Mouse (Mus musculus): ENCODE data around the gene Eml6.
A peak's percentile ranks its signal among the peaks of the same experiment; 100 is the strongest.

Eml6 gene

DNA sequence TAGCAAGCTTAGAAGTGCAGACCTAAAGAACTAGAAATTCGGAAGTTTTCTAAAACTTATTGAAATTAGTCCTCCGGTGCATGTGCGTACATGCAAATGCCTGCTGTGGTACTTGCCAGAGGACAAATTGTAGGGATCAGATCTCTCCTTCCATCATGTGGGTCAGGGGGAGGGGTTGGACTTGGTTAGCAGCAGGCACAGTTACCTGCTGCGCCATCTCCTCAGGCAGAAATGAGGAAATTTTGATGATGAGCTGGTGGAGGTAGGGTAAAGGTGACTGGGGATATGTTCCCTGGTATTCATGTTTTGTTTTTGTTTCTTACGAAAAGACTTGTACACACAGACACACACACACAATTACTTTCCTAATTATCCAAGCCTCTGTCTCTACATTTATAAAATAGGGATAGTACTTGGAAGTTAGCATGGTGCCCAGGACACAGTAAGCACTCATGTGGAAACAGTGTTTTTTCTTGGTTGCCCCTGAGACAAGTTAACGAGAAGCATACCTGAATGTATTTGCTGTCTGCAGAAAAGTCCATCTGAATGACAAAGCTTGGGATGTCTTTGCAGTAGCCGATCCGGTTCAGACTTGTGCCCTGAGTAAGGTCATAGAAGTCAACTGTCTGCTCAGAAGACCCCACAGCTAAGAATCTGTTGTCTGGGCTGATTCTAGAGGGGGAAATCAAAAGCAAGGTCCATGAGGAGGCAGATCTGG lies 276.9 kb downstream of the Eml6 start:
- DNase-seq (ENCODE audit: low spot score): no peak

DNA sequence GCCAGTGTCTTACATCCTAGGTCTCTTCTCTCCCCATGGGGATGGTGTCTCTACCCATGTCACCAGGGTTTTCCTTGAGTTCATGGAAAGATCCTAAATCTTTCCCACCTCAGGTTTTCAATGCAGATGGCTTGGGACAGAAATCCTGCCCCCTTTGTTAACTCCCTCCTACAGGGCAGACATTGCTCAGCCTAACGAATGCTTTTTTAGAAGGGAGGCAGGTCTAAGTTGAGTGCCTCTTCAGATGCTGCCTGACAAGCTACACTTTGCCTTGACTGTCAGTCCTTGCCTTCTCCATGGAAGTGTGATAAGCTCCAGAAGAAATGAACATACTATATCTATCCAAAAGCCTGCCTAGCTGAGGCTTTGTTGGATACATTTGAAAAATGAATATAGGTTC lies 278.0 kb downstream of the Eml6 start:
- DNase-seq (ENCODE audit: low spot score): no peak

DNA sequence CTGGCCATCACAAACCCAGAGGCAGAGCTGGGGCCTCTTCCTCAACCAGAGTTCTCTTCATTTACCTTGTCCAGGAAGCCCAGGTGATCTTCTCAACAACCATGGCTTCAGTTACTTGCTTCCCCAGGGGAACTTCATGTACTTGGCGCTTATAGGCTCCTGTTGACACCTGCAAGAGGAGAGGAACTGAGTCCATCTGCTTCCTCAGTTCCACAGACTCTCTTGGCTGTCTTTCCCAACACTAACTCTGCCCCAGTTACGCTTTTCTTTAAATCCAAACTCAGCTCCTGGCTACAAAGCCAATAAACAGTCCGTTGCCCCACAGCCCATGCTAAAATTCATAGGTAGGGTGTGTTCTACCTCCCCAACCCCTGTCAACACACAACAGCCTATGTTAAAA lies 278.5 kb downstream of the Eml6 start:
- DNase-seq (ENCODE audit: low spot score): no peak

DNA sequence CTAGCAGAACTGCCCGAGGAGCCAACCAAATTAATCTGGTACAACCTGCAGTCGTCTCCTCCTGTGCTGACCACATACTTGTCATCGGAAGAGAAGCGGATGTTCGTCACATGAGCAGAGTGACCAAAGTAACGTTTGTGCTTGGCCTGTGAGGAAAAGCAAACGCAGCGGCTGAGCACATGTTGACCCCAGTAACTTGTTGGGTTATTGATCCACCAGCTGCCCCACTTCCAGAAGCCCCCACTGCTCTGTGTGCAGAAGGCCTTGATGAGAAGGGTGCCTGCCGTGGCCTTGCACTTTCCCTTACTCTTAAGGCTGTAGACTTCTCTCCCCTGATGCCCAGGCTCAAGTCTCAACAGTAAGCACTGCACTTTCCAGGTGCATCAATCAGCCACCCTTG lies 279.6 kb downstream of the Eml6 start:
- no peak for DNase-seq (ENCODE audit: low spot score)

DNA sequence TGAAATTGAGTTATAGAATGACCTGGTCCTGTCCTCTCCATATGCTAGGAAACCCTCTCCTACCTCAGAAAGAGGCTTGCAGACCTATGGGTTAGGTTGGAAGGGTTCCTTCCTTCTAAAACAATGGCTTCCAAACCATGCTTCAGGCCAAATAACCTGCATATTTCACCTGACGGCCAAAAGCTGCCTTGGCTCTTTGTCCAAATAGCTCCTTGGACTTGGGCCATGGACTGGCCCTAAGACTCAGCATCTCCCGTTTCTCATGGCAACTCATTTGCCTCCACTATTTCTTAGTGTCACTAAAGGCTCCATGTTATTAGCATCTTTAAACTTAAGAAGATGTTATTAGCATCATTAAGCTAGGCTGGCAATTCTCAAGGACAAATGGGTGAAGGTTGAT lies 280.3 kb downstream of the Eml6 start:
- no peak for DNase-seq (ENCODE audit: low spot score)

DNA sequence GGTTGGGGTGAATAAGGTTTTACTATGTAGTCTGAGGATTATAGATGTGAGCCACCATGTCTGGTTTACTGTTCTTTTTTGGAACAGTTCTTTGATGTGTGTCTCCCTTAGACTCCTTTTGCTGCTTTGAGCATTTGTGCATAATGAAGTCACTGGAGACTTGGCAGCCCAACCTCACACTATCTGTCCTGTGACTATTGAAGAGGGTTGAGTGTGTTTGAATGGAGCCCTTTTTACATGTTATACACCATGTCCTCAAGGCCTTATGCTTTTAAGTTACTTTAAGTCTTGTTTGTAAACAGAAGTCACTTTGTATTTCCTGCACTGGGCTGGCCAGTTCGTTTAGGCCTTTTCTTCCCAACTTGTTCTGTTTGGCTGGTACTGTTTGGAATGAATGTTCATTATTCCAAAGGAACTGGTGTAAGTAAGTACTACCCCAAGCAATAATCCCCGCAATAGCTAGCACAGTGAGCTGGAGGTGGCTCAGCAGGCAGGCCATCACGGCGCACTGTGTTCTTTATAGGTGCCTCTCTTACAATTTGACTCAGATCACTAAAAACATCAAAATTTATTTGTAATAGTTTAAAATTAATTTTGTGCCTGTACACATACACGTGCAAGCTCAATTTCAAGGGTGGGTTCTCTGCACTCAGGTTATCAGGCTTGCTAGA lies 280.9 kb downstream of the Eml6 start:
- DNase-seq (ENCODE audit: low spot score): no peak

DNA sequence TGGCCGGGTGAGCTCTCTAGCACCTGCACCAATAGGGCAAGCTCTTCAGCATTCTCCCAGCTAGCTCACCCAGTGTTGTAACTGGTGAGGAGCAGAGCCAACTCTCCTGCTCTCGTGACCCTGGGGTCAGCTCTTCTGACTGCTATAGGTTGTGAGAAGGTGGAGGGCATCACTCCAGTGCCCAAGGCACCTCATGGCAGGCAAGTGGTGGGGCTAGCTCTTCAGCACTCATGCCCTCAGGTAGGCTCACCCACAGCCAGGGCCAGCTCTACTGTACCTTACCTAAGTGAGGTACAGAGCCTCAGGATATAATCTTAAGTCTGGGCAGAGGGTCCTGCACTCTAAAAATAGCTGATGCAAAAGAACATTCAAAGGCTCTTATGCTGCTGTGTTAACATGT lies 286.1 kb downstream of the Eml6 start:
- DNase-seq (ENCODE audit: low spot score): no peak

DNA sequence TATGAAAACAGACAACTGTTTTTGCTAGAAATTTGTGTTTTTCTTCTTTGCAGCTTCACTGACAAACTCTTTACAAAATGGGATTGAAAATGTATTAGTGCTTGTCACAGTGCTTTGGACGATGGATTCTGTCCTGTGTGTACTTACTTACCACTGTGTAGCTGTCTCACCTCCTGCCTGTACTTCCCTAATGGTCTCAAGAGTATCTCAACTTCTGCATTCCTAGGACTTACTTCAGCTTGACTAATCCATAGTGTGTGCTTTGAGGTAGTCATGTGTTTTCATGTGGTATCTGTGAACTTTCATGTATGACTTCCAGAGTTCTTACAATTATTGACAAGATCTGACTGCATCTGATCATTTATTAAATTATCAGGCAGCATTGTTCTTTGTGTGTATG lies 297.9 kb downstream of the Eml6 start:
- no peak for DNase-seq (ENCODE audit: low spot score)

DNA sequence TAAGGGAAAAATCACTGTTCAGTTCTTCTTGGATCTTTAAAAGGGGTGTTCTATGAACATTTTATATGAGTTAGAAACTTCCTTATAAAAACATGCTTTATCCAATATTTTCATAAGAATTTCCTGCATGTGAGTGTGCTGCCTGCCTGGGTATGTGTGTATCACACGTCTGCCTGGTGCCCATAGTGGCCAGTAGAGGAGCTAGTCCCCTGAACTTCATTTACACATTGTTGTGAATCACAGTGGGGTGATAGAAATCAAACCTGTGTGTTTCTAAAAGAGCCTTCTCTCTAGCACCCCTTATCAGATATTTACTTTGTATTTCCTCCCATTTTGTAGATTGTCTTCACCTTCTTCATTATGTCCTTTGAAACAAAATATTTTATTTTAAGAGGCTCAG lies 300.2 kb downstream of the Eml6 start:
- DNase-seq (ENCODE audit: low spot score): no peak

DNA sequence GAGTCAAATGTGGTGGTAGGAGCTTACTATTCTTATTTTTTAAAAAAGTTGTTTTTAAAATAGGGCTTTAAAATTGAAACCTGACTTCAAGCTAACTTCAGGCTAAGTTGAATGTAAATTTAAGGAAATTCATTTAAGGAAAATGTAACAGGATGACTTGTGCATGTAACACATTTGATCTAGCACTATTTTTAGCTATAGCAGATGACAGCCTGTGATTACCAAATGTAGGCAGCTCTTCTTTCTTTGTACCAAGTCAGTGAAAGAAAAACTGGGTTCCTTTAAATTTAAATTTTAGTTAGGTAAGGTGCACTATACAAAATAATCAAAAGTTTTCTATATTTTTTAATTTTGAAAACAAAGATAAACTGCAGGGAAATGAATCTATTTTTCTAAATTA lies 300.7 kb downstream of the Eml6 start:
- DNase-seq (ENCODE audit: low spot score): no peak

DNA sequence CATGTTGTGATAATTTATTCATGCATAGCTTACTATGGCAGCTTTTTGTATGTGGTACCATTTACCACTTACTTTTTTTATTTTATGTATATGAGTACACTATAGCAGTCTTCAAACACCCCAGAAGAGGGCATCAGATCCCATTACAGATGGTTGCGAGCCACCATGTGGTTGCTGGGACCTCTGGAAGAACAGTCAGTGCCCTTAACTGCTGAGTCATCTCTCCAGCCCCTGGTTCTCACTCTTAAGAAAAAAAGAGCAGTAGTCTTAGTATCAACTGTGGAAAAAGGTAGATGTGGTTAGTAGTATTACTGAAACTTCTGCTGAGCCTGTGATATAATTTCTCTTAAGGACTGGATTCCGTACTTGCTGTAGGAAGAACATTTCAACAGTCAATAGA lies 301.6 kb downstream of the Eml6 start:
- no peak for DNase-seq (ENCODE audit: low spot score)

DNA sequence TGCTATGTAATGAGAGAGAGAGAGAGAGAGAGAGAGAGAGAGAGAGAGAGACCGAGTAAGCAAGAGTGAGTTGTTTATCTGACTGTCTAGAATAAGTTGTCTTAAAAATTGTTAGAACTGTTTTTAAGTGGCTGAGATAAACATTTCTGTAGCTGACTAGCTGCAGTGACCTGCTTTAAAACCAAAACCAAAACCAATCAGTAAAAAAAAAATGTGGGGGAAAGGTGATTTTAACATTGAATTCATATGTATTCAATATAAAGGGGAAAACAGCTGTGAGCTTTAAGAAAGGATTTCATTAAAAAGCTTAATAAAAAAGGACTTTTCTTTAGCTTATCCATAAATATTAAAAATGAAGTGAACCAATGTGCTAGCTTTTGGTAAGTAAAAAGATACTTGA lies 306.2 kb downstream of the Eml6 start:
- no peak for DNase-seq (ENCODE audit: low spot score)

DNA sequence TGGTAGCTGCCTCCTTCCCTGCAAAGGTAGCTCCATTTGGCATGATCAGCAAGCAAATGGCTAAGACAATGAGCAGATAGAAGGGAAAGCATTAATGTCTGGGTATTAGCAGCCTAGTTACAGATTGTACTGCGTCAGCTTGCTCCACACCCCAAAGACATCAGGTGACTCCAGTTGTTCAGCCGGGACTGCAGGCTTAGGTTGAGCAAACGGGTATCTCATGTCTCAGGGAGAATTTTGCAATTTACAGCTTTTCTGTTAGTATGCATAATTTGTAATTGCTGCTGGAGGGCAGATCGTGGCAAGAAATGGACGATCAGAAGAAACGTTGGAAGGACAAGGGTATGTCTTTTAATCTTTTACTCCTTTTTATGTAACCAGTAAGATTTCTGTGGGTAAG lies 307.3 kb downstream of the Eml6 start:
- DNase-seq (ENCODE audit: low spot score): no peak

DNA sequence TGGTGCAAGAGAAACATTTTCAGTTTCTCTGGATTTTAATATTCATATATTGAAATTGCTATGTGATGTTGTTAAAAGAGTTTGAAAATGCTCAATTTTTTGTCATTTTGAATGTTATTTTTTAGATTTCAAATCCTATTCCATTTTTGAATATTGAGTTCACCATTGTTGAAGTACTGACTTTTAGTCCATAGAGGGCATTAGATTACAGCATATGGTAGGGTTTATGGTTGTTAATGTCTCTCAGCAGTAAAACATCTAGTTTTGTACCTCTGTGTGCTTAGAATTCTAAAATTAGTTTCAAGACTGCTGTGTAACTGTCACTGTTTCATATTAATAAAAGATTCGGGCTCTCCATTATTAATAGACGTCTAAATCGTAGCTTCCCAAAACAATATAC lies 310.3 kb downstream of the Eml6 start:
- DNase-seq (ENCODE audit: low spot score): no peak

DNA sequence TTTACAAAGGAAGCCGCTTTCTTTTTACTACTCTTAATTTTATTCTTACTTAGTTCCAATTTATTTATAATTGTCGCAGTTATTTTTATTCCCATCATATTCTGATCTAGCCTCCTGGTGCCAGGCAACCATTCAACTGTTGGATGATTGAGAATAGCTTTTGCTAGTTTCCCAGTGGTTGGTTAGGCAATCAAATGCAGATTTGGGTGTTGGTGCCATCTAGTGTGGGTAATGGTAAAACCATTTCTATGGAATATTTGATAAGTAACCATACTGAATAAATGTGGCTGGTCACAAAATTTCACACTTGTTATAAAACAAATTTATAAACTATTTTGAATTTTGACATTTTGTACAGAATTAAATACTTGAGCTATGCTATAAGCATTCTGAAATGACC lies 311.0 kb downstream of the Eml6 start:
- DNase-seq (ENCODE audit: low spot score): no peak

DNA sequence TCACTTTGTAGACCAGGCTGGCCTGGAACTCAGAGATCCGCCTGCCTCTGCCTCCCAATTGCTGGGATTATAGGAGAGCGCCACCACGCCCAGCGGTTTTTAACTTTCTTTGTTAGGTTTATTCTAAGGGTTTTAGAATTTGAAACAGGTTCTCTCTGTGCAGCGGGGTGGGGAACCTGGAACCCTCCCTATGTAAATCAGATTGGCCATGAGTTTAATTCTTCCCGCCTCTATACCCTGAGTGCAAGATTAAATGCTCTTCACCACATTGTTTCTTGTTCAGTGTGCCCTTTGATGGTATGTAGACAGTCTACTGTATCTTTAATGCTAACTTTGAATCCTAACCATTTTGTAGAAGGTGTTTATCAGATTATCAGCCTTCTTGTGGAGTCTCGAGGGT lies 311.7 kb downstream of the Eml6 start:
- DNase-seq (ENCODE audit: low spot score): no peak

DNA sequence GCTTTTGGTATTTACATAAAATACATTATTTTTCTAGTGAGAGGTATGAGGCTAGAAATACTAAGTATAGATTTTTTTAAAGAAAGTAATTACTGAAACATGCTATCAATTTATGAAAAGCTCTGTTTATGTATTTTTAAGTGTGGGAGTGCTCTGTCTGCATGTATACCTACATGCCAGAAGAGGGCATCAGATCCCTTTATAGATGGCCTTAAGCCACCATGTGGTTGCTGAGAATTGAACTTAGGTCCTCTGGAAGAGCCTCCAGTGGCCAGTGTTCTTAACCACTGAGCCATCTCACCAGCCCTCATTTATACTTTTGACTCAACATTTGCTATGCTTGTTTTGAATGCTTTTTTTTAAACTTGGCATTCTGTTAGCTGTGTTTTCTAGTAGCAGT lies 316.3 kb downstream of the Eml6 start:
- DNase-seq (ENCODE audit: low spot score): no peak

DNA sequence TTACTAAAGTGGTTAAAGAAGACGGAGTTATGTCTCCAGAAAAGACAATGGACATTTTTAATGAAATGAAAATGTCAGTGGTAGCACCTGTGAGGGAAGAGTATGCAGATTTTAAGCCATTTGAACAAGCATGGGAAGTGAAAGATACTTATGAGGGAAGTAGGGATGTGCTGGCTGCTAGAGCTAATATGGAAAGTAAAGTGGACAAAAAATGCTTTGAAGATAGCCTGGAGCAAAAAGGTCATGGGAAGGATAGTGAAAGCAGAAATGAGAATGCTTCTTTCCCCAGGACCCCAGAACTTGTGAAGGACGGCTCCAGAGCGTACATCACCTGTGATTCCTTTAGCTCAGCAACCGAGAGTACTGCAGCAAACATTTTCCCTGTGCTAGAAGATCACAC lies 319.0 kb downstream of the Eml6 start:
- no peak for DNase-seq (ENCODE audit: low spot score)

DNA sequence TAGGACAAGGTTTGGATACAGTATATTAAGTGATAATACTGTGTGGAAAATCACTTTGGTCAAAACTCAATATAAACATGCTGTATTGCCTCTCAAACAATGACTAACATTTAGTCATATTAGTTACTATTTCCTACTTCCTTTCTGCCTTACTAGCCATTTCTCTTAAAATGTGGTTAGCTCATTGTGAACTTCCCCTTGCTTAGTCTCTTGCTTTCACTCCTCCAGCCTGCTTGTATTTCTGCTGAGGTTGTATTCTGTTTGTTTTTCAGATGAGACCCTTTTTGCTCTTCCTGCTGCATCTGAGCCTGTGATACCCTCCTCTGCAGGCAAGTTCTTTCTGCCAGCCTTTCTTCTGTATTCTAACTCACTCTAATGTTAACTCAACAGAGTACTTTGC lies 320.6 kb downstream of the Eml6 start:
- DNase-seq (ENCODE audit: low spot score): no peak

DNA sequence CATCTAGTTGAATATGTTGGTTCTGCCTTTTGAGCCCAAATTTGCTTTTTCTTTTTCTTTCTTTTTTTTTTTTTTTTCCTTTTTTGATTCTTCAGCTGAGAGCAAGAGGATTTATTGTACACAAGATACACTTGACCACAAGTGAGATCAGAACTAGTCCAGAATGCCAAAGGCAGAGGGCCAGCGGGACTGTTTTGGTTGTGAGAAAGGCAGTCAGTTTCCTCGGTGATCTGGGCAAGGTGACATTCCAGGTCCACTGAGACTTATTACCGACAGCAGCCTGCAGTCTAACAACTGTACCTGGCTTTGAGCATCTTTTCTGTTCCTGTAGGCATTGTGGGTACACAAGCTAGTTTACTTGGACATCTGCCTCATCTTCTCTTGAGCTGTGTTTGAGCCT lies 323.1 kb downstream of the Eml6 start:
- DNase-seq (ENCODE audit: low spot score): no peak

DNA sequence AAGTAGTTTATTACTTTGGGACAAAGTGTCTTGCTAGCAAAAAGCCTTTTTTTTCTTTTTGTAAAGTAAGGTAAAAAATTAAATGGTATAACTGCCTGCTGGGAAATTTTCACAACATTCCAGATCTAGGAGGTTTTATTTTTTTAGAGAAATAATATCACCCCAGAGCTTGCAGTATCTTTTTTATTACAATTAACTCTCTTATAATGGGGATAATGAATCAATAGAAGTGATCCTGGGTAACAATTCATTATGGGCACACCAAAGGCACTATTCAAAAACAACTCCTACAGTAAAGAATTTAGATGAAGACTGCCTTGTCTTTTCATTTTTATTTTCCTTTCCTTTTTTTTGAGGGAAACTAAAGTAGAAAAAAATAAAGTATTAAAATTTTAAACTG lies 331.1 kb downstream of the Eml6 start:
- DNase-seq (ENCODE audit: low spot score): no peak

DNA sequence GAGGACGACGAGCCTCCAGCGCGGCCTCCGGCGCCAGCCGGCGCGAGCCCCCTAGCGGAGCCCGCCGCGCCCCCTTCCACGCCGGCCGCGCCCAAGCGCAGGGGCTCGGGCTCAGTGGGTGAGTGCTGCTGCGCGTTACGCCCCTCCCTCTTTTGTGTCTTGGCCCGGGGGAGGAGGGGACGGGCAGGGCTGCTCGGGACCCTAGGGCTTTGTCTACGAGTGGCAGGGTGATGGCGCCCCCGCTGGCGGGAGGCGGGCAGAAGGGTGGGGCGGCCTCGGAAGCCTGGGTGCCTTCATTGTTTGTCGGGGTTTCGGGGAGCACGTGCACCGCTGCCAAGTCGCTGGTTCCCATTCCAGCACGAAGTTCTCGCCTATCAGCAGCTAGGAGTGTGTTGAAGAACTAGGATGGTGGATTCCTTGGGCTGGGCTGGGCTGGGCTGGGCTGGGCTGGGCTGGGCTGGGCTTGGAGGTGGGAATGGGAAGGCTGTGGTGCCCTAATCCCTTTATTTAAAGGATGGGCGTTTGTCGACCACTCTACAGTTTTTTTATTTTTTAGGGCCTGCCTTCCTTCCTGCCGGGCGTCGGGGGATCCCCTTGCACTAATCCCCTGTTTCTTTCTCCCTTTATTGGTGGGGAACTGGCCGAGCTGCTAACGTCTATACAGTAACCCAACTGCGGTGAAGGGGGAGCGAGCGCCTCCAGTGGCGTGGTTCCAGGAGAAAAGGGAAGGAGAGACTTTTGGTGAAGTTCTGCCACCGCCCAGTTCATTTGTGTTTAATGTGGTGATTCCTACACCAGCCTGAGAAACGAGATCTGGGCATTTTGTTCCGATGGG lies 332.0 kb downstream of the Eml6 start:
- DNase-seq (ENCODE audit: low spot score): peak; percentile 90

Data from testis, postnatal 10 days (tissue).